Mouse (Mus musculus) heart, embryonic 10.5 days (tissue): ENCODE data around the gene Txnrd1. TPM values are rescaled to one million over a fixed set of nuclear protein-coding genes. Genes with fewer than 3 reads are reported as not detected.
A peak's percentile ranks its signal among the peaks of the same experiment; 100 is the strongest.

Experiments used
- DNase-seq: peaks from one replicate; pipeline ENCODE4 v3.0.0-alpha.2; 2017; ENCODE audit warnings: low spot score
- H3K27ac ChIP-seq: fragments of 300-500 bp; sonication (generic); 2 replicates; pipeline ENCODE4 v1.5.1; 2016; ENCODE audit warnings: mild to moderate bottlenecking
- H3K27me3 ChIP-seq: fragments of 300-500 bp; sonication (generic); 2 replicates; pipeline ENCODE4 v1.6.1; 2016; ENCODE audit warnings: mild to moderate bottlenecking; ENCODE audit not compliant: poor library complexity, insufficient read depth, severe bottlenecking
- H3K36me3 ChIP-seq: fragments of 300-500 bp; sonication (generic); 2 replicates; pipeline ENCODE4 v1.6.1; 2016; ENCODE audit warnings: mild to moderate bottlenecking, moderate library complexity
- H3K4me1 ChIP-seq: fragments of 300-500 bp; sonication (generic); 2 replicates; pipeline ENCODE4 v1.6.1; 2016; ENCODE audit warnings: mild to moderate bottlenecking
- H3K4me3 ChIP-seq: fragments of 300-500 bp; sonication (generic); 2 replicates; pipeline ENCODE4 v1.5.1; 2016; ENCODE audit warnings: mild to moderate bottlenecking, moderate library complexity
- H3K9me3 ChIP-seq: fragments of 300-500 bp; sonication (generic); 2 replicates; pipeline ENCODE4 v1.6.1; 2016; ENCODE audit warnings: mild to moderate bottlenecking, moderate library complexity
- WGBS: fragments of 180-500 bp; shearing (Covaris S2); methylation state at CpG from one replicate; pipeline ENCODE4 v1.1.7; 2016; 5-methylcytosine and 5-hydroxymethylcytosine counted together
- polyA plus RNA-seq: library from polyadenylated mRNA; unstranded; fragments of >200 nt; fragmentation: Nextera tagmentation; extraction: Ambion mirVana; gene quantifications from 2 replicates; pipeline ENCODE4 v1.2.1, GENCODE M21; 2016

The Txnrd1 gene
- polyA plus RNA-seq, 1 experiment from 2014 or later = 120 TPM

DNA sequence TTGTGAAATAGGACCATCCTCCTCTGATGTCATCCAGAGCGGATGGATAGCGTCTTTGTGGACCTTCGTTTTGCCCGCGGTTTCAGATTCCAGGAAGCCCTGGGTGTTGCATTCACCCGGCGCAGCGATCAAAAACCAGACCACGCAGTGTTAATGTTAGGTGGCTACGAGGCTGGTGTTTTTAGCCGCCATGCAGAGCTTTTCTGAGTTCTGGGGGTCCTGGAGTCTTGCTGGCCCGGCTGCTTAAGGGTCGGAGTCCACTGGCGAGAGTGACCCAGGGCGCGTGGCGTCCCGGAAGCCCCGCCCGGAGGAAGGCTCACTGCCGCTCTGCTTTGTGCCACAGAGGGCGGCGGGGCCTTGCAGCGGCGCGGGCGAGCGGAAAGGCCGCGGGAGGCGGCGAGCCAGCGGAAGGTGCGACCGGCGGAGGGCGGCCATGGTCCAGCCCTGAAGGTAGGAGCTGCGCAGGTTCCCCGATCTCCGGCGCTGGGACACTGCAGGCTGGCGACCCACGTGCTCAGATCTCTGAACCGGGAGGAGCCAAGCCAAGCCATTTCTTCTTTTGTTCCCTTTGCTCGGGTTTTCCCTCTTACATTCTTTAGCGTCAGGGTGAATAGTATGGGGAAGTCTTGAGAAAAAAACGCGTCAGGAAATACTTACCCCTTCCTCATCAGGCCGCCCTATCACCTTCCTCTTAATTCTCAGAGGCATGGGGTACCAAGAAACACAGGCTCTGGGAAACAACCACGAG is 26.6 kb downstream of the Txnrd1 start:
- H3K4me3 ChIP-seq = peak overlapping the region; percentile 86
- H3K27me3 ChIP-seq = no peaks in the 10 kb centered on the region
- DNase-seq = peak; percentile 91
- WGBS = under 1% methylated on average over 50 of the region's 50 CpGs
- H3K27ac ChIP-seq = peak overlapping the region; percentile 98
- H3K9me3 ChIP-seq = no peaks in the 10 kb centered on the region
- H3K36me3 ChIP-seq = peaks cover 24% of the 10 kb centered on the region
- peaks cover 27% of the 10 kb centered on the region for H3K4me1 ChIP-seq

DNA sequence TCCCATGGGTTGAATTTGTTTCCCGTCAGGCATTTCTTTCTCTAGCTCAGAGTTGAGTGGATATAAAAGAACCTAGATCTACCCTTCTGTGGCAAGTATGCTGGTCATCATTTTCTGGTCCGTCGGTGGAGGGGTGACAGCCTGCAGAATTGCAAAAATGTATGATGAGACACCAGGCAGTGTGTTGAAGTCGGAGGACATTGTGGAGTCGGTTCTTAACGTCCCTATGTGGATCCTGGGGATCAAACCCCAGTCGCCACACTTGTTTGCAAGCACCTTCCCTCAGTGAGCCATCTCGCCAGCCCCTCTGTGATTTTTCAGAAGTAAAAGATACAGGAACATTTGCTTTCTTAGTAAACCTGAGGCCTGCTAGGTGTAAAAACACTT is 27.2 kb downstream of the Txnrd1 start:
- H3K9me3 ChIP-seq = no peaks in the 10 kb centered on the region
- 10% methylated on average over 8 of the region's 8 CpGs for WGBS
- DNase-seq = no peak
- H3K36me3 ChIP-seq = peaks cover 24% of the 10 kb centered on the region
- peaks cover 29% of the 10 kb centered on the region for H3K4me1 ChIP-seq
- no peaks in the 10 kb centered on the region for H3K27me3 ChIP-seq
- peak overlapping the region; percentile 86 for H3K4me3 ChIP-seq
- peak overlapping the region; percentile 98 for H3K27ac ChIP-seq

DNA sequence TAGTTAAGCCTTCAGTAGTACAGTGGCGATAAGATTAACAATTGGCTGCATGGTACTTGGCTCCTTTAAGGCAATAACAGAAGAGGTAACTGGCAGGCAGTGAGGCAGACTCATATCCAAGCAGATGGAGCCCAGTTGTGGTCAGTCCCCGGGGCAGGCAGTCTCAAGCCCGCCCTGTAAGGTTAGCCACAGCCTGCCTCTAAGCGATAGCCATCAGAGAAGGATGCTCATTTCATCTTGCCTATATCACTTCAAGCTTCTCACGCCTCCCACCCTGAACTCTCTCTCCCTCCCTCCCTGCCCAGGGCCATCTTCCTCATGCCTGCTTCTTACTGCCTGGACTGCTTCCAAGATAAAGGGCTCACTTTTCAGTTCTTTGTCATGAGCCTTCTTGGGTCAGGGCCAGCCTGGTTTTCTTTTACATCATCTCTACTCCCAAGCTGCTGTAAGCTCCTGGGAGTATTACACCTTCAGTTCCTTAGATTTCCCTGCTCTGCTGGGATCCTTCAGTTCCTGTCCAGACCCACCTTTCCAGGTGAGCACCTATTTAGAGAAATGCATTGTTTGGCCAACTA is 29.4 kb downstream of the Txnrd1 start:
- Histone ChIP-seq H3K9me3 (no peaks in the 10 kb centered on the region), H3K36me3 (peaks cover 42% of the 10 kb centered on the region), H3K27ac (no peak overlapping the region), H3K4me3 (no peak overlapping the region), H3K4me1 (peaks cover 34% of the 10 kb centered on the region), H3K27me3 (no peaks in the 10 kb centered on the region)
- WGBS = 80% methylated on average over 5 of the region's 5 CpGs
- no peak for DNase-seq

DNA sequence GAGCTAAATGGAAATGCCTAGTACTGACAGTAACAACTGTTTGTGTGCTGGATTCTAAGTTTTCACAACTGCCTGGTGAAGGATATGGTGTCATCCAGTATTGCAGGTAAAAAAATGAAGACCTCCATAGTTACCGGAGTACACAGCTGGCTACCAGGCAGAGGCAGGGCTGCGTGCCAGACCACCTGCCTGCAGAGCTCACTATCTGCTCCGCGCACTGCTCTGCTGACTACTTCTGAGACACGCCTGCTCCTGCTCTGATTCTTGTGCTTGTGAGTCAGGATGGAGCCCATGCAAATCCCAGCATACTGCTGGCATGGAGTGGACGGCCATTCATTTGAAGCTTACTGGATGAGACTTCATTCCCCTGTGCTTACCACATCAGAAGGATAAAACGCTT is 30.1 kb downstream of the Txnrd1 start:
- Histone ChIP-seq H3K36me3 (peaks cover 48% of the 10 kb centered on the region), H3K4me1 (peaks cover 34% of the 10 kb centered on the region), H3K27ac (no peak overlapping the region), H3K27me3 (no peaks in the 10 kb centered on the region), H3K4me3 (no peak overlapping the region), H3K9me3 (no peaks in the 10 kb centered on the region)
- no peak for DNase-seq
- 82% methylated on average over 7 of the region's 7 CpGs for WGBS

DNA sequence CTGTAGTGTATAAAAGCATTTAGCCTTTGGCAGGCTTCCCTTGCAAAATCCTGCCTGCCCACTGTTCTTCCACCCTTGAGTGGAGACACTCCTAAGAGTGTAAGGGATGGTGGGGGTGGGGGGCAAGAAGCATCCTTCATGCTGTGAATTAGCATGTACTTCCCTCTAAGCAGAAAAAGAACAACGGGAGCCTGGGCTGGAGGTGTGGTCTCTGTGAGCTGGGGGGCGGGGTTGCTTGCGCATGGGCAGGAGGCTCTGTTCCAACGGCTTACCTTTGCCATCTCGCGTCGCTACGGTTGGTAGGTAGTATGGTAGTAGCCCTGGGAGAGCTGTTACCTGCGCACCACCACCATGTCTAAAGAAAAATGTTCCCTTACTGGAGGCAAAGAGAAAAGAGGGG is 32.6 kb downstream of the Txnrd1 start, which contains the start of gene Eid3:
Gene Eid3, plus strand, starts transcription at position 271 of the 400 bp plus-strand sequence.
- 77% methylated on average over 9 of the region's 9 CpGs for WGBS
- DNase-seq = no peak
- Histone ChIP-seq H3K9me3 (no peaks in the 10 kb centered on the region), H3K27me3 (no peaks in the 10 kb centered on the region), H3K4me3 (no peak within 1 kb of the TSS), H3K36me3 (peaks cover 69% of the 10 kb centered on the region), H3K4me1 (peaks cover 27% of the 10 kb centered on the region), H3K27ac (no peak within 1 kb of the TSS)

DNA sequence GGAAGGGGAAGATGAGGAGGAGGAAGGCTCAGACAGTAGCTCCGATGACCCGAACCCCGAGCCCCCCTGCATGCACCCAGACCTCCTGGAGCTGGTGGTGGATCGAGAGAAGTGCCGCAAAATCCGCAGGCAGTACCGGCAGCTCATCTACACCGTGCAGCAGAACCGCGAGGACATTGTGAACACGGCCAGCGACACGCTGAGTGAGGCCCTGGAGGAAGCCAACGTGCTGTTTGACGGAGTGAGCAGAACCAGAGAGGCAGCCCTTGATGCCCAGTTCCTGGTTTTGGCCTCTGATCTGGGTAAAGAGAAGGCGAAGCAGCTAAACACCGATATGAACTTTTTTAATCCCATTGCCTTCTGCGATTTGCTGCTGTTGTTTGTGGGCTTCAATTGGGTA is 33.1 kb downstream of the Txnrd1 start:
- H3K9me3 ChIP-seq = no peaks in the 10 kb centered on the region
- no peaks in the 10 kb centered on the region for H3K27me3 ChIP-seq
- no peak overlapping the region for H3K27ac ChIP-seq
- H3K4me1 ChIP-seq = peaks cover 22% of the 10 kb centered on the region
- no peak overlapping the region for H3K4me3 ChIP-seq
- peaks cover 69% of the 10 kb centered on the region for H3K36me3 ChIP-seq
- DNase-seq = no peak
- 91% methylated on average over 18 of the region's 18 CpGs for WGBS

DNA sequence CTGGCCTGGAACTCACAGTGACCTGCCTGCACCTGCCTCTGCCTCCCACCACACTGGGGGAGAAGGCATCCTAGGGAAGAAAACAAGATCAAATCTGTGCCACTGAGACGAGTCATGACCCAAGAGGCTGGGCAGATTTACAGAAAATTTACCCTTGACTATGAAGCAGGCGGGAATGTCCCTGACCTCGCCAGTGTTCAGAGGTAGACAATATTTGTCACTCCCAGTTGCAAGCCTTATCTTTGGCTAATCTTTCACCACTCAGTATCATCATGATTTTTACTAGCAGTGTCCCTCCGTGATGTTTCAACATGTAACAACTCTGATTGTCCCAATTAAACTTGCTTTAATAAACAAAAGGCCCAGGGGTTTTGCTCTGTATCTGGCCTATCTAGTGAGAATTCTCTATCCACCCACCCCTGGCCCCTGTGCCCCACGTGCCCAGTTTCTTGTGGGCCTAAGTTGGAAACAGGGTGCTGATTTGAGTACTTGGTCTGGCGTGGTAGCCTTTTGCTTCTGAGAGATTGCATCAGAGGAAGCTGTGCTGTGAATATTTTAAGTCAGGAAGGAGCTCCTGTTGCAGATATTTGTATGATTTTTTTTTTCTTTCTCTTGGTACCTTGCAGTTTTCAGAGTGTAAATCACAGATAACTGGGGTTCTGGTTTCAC is 34.8 kb downstream of the Txnrd1 start:
- H3K4me1 ChIP-seq = peaks cover 22% of the 10 kb centered on the region
- H3K9me3 ChIP-seq = no peaks in the 10 kb centered on the region
- DNase-seq = no peak
- H3K4me3 ChIP-seq = no peak overlapping the region
- 89% methylated on average over 6 of the region's 6 CpGs for WGBS
- H3K27me3 ChIP-seq = no peaks in the 10 kb centered on the region
- H3K27ac ChIP-seq = no peak overlapping the region
- H3K36me3 ChIP-seq = peaks cover 66% of the 10 kb centered on the region

DNA sequence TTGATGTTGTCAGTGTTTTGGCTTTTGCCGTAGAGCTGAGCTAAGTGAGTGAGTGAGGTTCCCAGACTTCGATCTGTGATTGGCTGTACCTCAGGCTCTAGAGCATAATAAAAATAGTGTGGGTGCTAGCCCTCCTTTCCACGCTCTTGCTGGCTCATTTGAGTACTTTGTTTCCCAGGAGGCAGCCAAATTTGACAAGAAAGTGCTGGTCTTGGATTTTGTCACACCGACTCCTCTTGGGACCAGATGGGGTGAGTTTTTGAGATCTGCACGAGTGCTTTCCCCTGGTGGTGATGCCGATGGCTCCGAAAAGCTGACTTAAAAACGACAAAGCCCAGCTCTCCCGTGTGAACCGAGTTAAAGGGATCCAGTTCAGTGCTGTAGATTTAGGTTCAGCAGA is 41.7 kb downstream of the Txnrd1 start:
- Histone ChIP-seq H3K27me3 (no peaks in the 10 kb centered on the region), H3K4me3 (no peak overlapping the region), H3K36me3 (peaks cover 79% of the 10 kb centered on the region), H3K27ac (no peak overlapping the region), H3K9me3 (no peaks in the 10 kb centered on the region), H3K4me1 (peaks cover 14% of the 10 kb centered on the region)
- WGBS = 90% methylated on average over 10 of the region's 10 CpGs
- DNase-seq = no peak

DNA sequence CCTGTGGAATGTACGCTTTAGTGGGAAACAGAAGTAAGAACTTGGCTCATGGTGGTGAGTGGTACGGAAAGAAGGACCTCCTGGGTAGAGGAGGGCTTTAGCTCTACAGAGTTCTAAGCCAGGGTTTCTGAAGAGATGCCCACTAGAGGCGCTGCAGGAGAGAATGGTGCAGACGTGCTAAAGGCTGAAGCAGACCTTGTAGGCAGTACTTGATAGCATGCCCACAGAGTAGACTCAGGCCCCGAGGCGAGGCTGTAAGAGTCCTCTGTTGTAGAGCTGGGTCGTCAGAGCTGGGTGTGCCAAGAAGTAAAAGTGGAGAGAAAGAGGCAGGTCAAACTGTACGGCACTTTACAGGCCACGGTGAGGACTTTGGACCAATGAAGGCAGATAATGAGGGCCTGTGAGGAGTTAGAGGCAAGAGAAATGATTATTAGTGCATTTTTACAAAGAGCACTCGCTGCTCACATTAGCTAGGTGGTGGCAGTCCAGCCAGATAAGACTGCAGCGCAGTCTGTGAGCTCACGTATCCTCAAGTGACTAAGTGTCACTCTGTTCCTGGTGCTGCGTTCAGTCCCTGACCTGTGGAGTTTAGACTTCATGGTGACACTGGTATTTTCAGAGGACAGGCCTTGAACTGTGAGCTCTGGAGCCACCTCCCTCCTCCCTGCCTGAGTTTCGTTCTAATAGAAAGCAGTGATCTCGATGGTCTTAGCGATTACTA is 42.5 kb downstream of the Txnrd1 start:
- Histone ChIP-seq H3K27ac (no peak overlapping the region), H3K4me3 (no peak overlapping the region), H3K27me3 (no peaks in the 10 kb centered on the region), H3K4me1 (peaks cover 14% of the 10 kb centered on the region), H3K9me3 (no peaks in the 10 kb centered on the region), H3K36me3 (peaks cover 79% of the 10 kb centered on the region)
- no peak for DNase-seq
- 77% methylated on average over 16 of the region's 16 CpGs for WGBS

DNA sequence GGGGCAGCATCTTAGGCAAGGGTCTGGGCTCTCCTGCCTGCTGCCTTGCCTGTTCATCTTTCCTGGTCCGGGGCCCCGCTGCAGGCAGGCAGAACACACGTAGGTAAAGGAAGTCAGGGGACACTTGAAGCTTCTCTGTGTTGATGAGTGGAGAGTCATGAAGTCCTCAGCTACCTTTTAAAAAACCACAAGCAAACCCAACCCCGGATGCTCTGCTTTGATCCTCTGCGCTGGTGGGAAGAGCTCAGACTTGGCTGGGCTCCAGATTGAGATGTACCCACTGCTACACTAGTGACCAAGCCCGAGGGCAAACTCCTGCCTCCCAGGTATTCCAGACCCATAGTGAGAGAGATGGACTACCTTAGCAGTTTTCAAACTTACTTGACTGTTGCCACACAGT is 53.6 kb downstream of the Txnrd1 start:
- Histone ChIP-seq H3K4me1 (peaks cover 5% of the 10 kb centered on the region; the same call in 1 of the 2 replicates), H3K27me3 (no peaks in the 10 kb centered on the region), H3K36me3 (peaks cover 97% of the 10 kb centered on the region), H3K4me3 (no peak overlapping the region), H3K9me3 (no peaks in the 10 kb centered on the region), H3K27ac (no peak overlapping the region)
- no peak for DNase-seq
- WGBS = 96% methylated on average over 6 of the region's 6 CpGs

DNA sequence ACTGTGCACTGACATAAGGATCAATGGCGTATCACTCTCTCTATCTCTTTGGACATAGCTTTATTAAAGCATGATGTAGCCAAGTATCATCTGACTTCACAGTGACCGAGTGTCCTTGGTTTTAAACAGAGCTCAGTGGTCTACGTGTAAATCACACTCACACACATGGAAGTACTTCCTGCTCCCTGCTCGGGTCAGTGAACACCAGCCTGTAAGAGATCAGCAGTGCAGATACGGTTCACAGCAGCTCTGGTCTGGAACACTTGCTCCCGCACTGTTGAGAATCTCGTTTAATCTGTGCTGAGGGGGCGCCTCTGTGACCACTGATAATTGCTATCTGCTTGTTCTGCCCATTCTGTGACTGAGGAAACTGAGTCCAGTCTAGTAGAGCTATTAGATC is 54.8 kb downstream of the Txnrd1 start:
- DNase-seq = no peak
- Histone ChIP-seq H3K4me3 (no peak overlapping the region), H3K4me1 (peaks cover 5% of the 10 kb centered on the region; the same call in 1 of the 2 replicates), H3K27me3 (no peaks in the 10 kb centered on the region), H3K9me3 (no peaks in the 10 kb centered on the region), H3K27ac (no peak overlapping the region), H3K36me3 (peaks cover 97% of the 10 kb centered on the region)
- 85% methylated on average over 8 of the region's 8 CpGs for WGBS

DNA sequence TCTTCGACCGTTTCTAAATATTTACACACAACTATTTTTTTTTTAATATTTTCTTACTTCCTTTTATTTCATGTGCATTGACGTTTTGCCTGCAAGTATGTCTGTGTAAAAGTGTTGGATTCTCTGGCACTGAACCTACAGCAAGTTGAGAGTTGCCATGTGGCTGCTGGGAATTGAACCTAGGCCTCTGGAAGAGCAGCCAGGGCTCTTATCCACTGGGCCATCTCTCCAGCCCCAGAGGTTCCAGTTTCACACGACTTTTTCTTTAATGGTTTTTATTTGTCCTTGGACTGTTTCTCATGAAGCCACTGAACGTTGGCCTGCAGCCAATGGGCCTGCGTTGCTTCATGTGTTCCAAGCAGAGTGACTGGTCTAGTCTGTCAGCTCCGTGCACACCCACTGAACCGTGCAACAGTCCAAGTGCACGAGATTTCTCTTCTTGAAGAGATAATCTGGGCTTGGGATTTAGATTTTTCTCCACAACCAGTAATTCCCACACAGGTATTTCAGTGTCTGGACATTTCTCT is 55.8 kb downstream of the Txnrd1 start:
- H3K27me3 ChIP-seq = no peaks in the 10 kb centered on the region
- peaks cover 5% of the 10 kb centered on the region; the same call in 1 of the 2 replicates for H3K4me1 ChIP-seq
- WGBS = 66% methylated on average over 9 of the region's 9 CpGs
- peaks cover 96% of the 10 kb centered on the region for H3K36me3 ChIP-seq
- no peak overlapping the region for H3K27ac ChIP-seq
- no peaks in the 10 kb centered on the region for H3K9me3 ChIP-seq
- no peak overlapping the region for H3K4me3 ChIP-seq
- DNase-seq = no peak
